Mouse (Mus musculus) embryo, embryonic 11 days (tissue): Measurements from ENCODE around the gene Atp1a1.
A peak's percentile ranks its signal among the peaks of the same experiment; 100 is the strongest.

Source experiments
- DNase-seq: peaks from one replicate; pipeline ENCODE4 v3.0.0-alpha.2; 2015

The Atp1a1 gene

GRCm38 (mm10) chr3:101592281-101593265 is 11.9 kb downstream of the Atp1a1 start:
- DNase-seq = no peak

GRCm38 (mm10) chr3:101590380-101590779 is 14.1 kb downstream of the Atp1a1 start:
- DNase-seq = no peak

- no peak for DNase-seq
Measured at GRCm38 (mm10) chr3:101588299-101588698, 16.2 kb downstream of the Atp1a1 start.

GRCm38 (mm10) chr3:101586794-101587193 is 17.7 kb downstream of the Atp1a1 start:
- no peak for DNase-seq

- DNase-seq = no peak
Measured at GRCm38 (mm10) chr3:101578072-101578471, 26.4 kb downstream of the Atp1a1 start.

GRCm38 (mm10) chr3:101577361-101577760 is 27.1 kb downstream of the Atp1a1 start:
- DNase-seq = no peak

GRCm38 (mm10) chr3:101575527-101576085 is 28.9 kb downstream of the Atp1a1 start:
- no peak for DNase-seq

- no peak for DNase-seq
Measured at GRCm38 (mm10) chr3:101574463-101575193, 29.9 kb downstream of the Atp1a1 start.

- DNase-seq = no peak
Measured at GRCm38 (mm10) chr3:101572991-101573390, 31.5 kb downstream of the Atp1a1 start.

- peak; percentile 72 for DNase-seq
Measured at GRCm38 (mm10) chr3:101572174-101572626, 32.3 kb downstream of the Atp1a1 start.

- no peak for DNase-seq
Measured at GRCm38 (mm10) chr3:101571515-101572130, 32.9 kb downstream of the Atp1a1 start.

- DNase-seq = no peak
Measured at GRCm38 (mm10) chr3:101570747-101571514, 33.6 kb downstream of the Atp1a1 start.

GRCm38 (mm10) chr3:101570246-101570645 is 34.2 kb downstream of the Atp1a1 start:
- no peak for DNase-seq

GRCm38 (mm10) chr3:101568627-101569026 is 35.9 kb downstream of the Atp1a1 start:
- DNase-seq = no peak

- DNase-seq = no peak
Measured at GRCm38 (mm10) chr3:101564011-101564410, 40.5 kb downstream of the Atp1a1 start.

- no peak for DNase-seq
Measured at GRCm38 (mm10) chr3:101562510-101563209, 41.8 kb downstream of the Atp1a1 start.

GRCm38 (mm10) chr3:101561948-101562347 is 42.5 kb downstream of the Atp1a1 start:
- no peak for DNase-seq

- DNase-seq = no peak
Measured at GRCm38 (mm10) chr3:101560841-101561522, 43.5 kb downstream of the Atp1a1 start.

GRCm38 (mm10) chr3:101556712-101557111 is 47.8 kb downstream of the Atp1a1 start:
- DNase-seq = no peak
